Comparison of ENCODE assay signal across 8 mouse cellular contexts in the genomic region with DNA sequence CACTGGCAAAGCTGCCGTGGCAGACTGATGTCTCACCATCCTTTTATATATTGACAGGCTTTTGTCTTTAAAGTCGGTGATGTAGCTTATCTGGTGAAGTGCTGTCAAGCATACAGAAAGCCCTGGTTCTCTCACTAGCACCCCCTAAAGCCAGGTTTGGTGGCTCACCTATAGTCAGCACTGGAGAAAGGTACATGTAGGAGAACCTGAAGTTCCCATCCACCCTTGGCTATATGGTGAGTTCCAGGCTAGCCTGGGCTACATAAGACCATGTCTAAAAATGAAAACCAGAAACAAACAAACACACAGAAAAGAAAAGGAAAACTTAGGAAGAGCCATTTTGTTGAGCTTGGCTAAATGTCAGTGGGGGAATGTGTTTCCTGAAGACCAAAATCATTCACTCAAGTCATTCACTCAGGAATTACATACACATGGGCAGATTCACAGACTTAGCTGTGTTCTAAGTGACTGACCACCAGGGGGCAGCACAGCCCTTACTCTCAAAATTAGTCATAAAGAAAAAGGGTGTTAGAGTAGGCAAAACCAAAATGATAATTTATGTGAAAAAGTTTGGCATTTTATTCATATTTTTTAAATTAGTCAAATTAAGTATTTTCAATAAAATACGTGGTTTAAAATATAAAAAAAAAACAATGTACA. TPM values are rescaled to one million over a fixed set of nuclear protein-coding genes. Genes with fewer than 3 reads are reported as not detected.
DNase-seq lines count a peak whose midpoint lies in the region; ATAC-seq and TF ChIP-seq lines count a peak whose summit lies in the region.

No protein-coding gene starts in this region.

- 56% methylated on average over 3 of the region's 3 CpGs for WGBS in heart, embryonic 10.5 days
- 64% methylated on average over 3 of the region's 3 CpGs for WGBS in heart, embryonic 11.5 days (ENCODE audit: insufficient replicate concordance)
- 64% methylated on average over 3 of the region's 3 CpGs for WGBS in limb, embryonic 14.5 days

- no peak overlapping the region for H3K4me3 ChIP-seq in heart, embryonic 10.5 days
- H3K4me3 ChIP-seq in heart, embryonic 11.5 days (ENCODE audit: low read depth, low read length), result no peak overlapping the region
- no peak overlapping the region for H3K4me3 ChIP-seq in limb, embryonic 14.5 days (replicated peaks; ENCODE audit: low read length)

- DNase-seq in heart, embryonic 10.5 days (ENCODE audit: low spot score), result peak; percentile 80
- peak; percentile 72 to 77 for DNase-seq in cerebellum, postnatal 36 days
- peak; percentile 60 for DNase-seq in gastrocnemius, adult 18-20 months (ENCODE audit: low spot score)
- peak; percentile 38 to 81 for DNase-seq in kidney, adult 8-10 months
- peak; percentile 82 for DNase-seq in limb, embryonic 14.5 days (ENCODE audit: low spot score)
- peak; percentile 59 to 78 for DNase-seq in natural killer cell, adult 2 months (ENCODE audit: low spot score in 2 of 2)
- DNase-seq in splenic B cell, adult 2 months (ENCODE audit: low read depth, low spot score), result peak; percentile 88

- H3K27ac ChIP-seq in heart, embryonic 10.5 days, result no peak overlapping the region
- no peak overlapping the region for H3K27ac ChIP-seq in heart, embryonic 11.5 days (ENCODE audit: low read depth, low read length)
- H3K27ac ChIP-seq in limb, embryonic 14.5 days (replicated peaks; ENCODE audit: low read depth, low read length), result no peak overlapping the region

- H3K36me3 ChIP-seq in heart, embryonic 10.5 days, result peaks cover 22% of the 10 kb centered on the region
- H3K36me3 ChIP-seq in heart, embryonic 11.5 days (ENCODE audit: control insufficient read depth, insufficient read depth, low read length), result no peaks in the 10 kb centered on the region
- H3K36me3 ChIP-seq in limb, embryonic 14.5 days (ENCODE audit: control insufficient read depth, insufficient read depth, low read length), result peaks cover 28% of the 10 kb centered on the region; the same call in 1 of the 2 replicates
- 0 out of 2 replicates have a peak, but pooled peaks cover 5% of the 10 kb centered on the region for H3K36me3 ChIP-seq in splenic B cell, adult 2 months (ENCODE audit: control insufficient read depth, insufficient read depth, low read length, poor library complexity, severe bottlenecking)

- no peaks in the 10 kb centered on the region for H3K9me3 ChIP-seq in heart, embryonic 10.5 days
- H3K9me3 ChIP-seq in heart, embryonic 11.5 days (replicated peaks; ENCODE audit: control insufficient read depth, low read length), result no peaks in the 10 kb centered on the region
- H3K9me3 ChIP-seq in limb, embryonic 14.5 days (ENCODE audit: control insufficient read depth, low read length), result no peaks in the 10 kb centered on the region

- ATAC-seq in heart, embryonic 11.5 days (replicated peaks; ENCODE audit: insufficient number of reproducible peaks, low FRiP score, low TSS enrichment), result no peak
- ATAC-seq in limb, embryonic 14.5 days (ENCODE audit: low FRiP score, low read depth), result no peak

- H3K27me3 ChIP-seq in heart, embryonic 10.5 days (ENCODE audit: insufficient read depth, poor library complexity, severe bottlenecking), result no peaks in the 10 kb centered on the region
- no peaks in the 10 kb centered on the region for H3K27me3 ChIP-seq in heart, embryonic 11.5 days (ENCODE audit: control insufficient read depth, insufficient read depth, low read length)
- H3K27me3 ChIP-seq in limb, embryonic 14.5 days (ENCODE audit: control insufficient read depth, insufficient read depth, low read length), result no peaks in the 10 kb centered on the region
- H3K27me3 ChIP-seq in splenic B cell, adult 2 months (ENCODE audit: control insufficient read depth, insufficient read depth, low read length, poor library complexity, severe bottlenecking), result no peaks in the 10 kb centered on the region

- no peak for TF ChIP-seq POLR2A in limb, embryonic 14.5 days (IDR thresholded peaks at IDR 0.05; ENCODE audit: borderline replicate concordance, extremely low read depth, insufficient read depth, insufficient read length)

- H3K4me1 ChIP-seq in heart, embryonic 10.5 days, result no peaks in the 10 kb centered on the region
- no peaks in the 10 kb centered on the region for H3K4me1 ChIP-seq in heart, embryonic 11.5 days (ENCODE audit: control insufficient read depth, insufficient read depth, low read length)
- H3K4me1 ChIP-seq in limb, embryonic 14.5 days (ENCODE audit: control insufficient read depth, insufficient read depth, low read length), result no peaks in the 10 kb centered on the region

- H3K4me2 ChIP-seq in heart, embryonic 11.5 days, result no peak overlapping the region
- no peak overlapping the region for H3K4me2 ChIP-seq in limb, embryonic 14.5 days (replicated peaks; ENCODE audit: low read depth, low read length, severe bottlenecking)

- no peak overlapping the region for H3K9ac ChIP-seq in heart, embryonic 11.5 days (ENCODE audit: low read depth, low read length)
- H3K9ac ChIP-seq in limb, embryonic 14.5 days (ENCODE audit: low read depth, low read length, severe bottlenecking), result no peak overlapping the region

RNA-seq across cellular contexts. Expression of a gene that starts 10.1 kb away (rescaled TPM):
- polyA plus RNA-seq in heart, embryonic 10.5 days (2016; fragmentation: Nextera tagmentation; extraction: Ambion mirVana), result 6.0 and 8.4 TPM in 2 replicates
- 4.4 and 6.2 TPM in 2 replicates for polyA plus RNA-seq in heart, embryonic 11.5 days (2014; fragmentation: Nextera tagmentation; extraction: Ambion mirVana)
- total RNA-seq in gastrocnemius, adult 18-20 months (2021), result 1 to 10 TPM in 1 of 2 experiments, under 1 TPM in 1; 0.80 to 1.1 TPM
- 16.8 and 18.3 TPM in 2 replicates for polyA plus RNA-seq in limb, embryonic 14.5 days (2012; rRNA removed)
- 6.9 and 7.9 TPM in 2 replicates for polyA plus RNA-seq in limb, embryonic 14.5 days (2014; fragmentation: Nextera tagmentation; extraction: Ambion mirVana)

RNA-seq across cellular contexts. Expression of a gene that starts 47.5 kb away (rescaled TPM):
- polyA plus RNA-seq in heart, embryonic 10.5 days (2016; fragmentation: Nextera tagmentation; extraction: Ambion mirVana), result 0.05 TPM in 1 of 2 replicates, not detected in the other
- 0.17 TPM in 1 of 2 replicates, not detected in the other for polyA plus RNA-seq in heart, embryonic 11.5 days (2014; fragmentation: Nextera tagmentation; extraction: Ambion mirVana)
- under 1 TPM; 0.09 to 0.12 TPM for total RNA-seq in gastrocnemius, adult 18-20 months (2021)
- 0.18 and 0.19 TPM in 2 replicates for polyA plus RNA-seq in limb, embryonic 14.5 days (2012; rRNA removed)
- 0.26 and 0.33 TPM in 2 replicates for polyA plus RNA-seq in limb, embryonic 14.5 days (2014; fragmentation: Nextera tagmentation; extraction: Ambion mirVana)
